Comparison of ENCODE assay signal across 9 mouse cellular contexts in the genomic region with DNA sequence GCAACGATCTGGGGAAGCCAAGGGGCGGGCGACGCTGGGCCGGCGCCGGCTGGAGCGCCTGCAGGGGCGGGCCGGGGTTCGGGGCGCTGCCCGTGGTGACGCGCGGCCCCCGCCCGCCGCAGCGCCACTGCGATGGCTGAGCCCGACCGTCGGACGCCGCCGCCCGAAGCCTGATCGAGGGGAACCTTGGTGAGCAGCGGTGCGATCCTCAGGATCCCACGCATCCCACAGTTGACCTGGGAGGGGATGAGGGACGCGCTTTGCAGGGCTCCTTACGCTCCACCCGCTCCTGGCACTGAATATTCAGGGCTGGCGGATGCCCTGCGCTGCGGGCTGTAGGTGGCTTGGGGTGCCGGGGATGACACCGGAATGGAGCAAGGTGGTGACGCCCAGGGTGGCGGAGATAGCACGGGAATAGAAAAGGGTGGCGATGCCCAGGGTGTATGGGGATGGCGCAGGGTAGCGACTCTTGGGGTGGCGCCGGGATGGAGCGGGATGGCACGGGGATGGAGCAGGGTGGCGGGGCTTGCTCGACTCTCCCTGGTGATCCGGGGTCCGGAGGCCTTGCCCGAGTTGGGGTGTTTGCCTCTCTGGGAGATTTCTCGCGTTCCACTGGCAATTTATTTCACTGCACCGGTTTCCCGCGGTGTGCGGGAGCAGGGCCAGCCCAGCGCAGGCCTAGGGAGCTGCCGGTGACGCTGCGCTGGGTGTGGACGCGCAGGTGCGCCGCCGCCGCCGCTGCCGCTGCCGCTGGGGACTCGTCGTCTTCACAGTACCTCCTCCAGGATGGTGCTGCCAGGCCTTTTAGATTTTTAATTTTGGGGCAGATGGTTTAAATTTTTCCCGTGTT. TPM values are rescaled to one million over a fixed set of nuclear protein-coding genes. Genes with fewer than 3 reads are reported as not detected.
DNase-seq lines count a peak whose midpoint lies in the region; ATAC-seq lines count a peak whose summit lies in the region.
"Had no signal": no experiment of that assay in that cellular context is flagged by ENCODE, and none has a peak within 500 bp of the region (broad histone marks: within the 10 kb centered on the region; RNA-seq: fewer than 3 reads in every experiment).

A gene (plus strand): TSS at position 119 of the 850 bp plus-strand sequence.

- DNase-seq in liver, embryonic 11.5 days (ENCODE audit: low spot score) = peak; percentile 36
- no peak for DNase-seq in liver
- peak; percentile 77 to 80 for DNase-seq in cerebellum, postnatal 10 days
- peak; percentile 45 to 54 for DNase-seq in frontal cortex, postnatal 25 days (ENCODE audit: low spot score in 2 of 2)
- DNase-seq in layer of hippocampus, postnatal 25 days (ENCODE audit: extremely low spot score in 1 of 2, low spot score in 1 of 2) = peak; percentile 55 to 68
- DNase-seq in thymus, adult 18-20 months = no peak

- ATAC-seq in liver, embryonic 11.5 days (replicated peaks; ENCODE audit: low FRiP score) = no peak
- peak; percentile 79 for ATAC-seq in midbrain, embryonic 15.5 days (replicated peaks)
- ATAC-seq in erythroid progenitor cell, adult 5-6 weeks (replicated peaks; ENCODE audit: low FRiP score, poor library complexity, severe bottlenecking) = no peak

- H3K9ac ChIP-seq in liver, embryonic 11.5 days (ENCODE audit: low read depth, low read length) = no peak within 1 kb of the TSS
- H3K9ac ChIP-seq in midbrain, embryonic 15.5 days = peak within 1 kb of the TSS; percentile 64

- no peaks in the 10 kb centered on the region for H3K36me3 ChIP-seq in liver, embryonic 11.5 days (ENCODE audit: control insufficient read depth, insufficient read depth, low read length)
- H3K36me3 ChIP-seq in midbrain, embryonic 15.5 days (replicated peaks) = no peaks in the 10 kb centered on the region

- peak within 1 kb of the TSS; percentile 39 for H3K4me3 ChIP-seq in liver, embryonic 11.5 days (ENCODE audit: low read depth, low read length)
- H3K4me3 ChIP-seq in midbrain, embryonic 15.5 days = peak within 1 kb of the TSS; percentile 57

- peaks cover 54% of the 10 kb centered on the region for H3K27me3 ChIP-seq in liver, embryonic 11.5 days (replicated peaks; ENCODE audit: control insufficient read depth, insufficient read depth, low read length)
- H3K27me3 ChIP-seq in midbrain, embryonic 15.5 days (replicated peaks) = peaks cover 32% of the 10 kb centered on the region

- H3K27ac ChIP-seq in liver, embryonic 11.5 days (ENCODE audit: low read depth, low read length) = no peak within 1 kb of the TSS
- H3K27ac ChIP-seq in midbrain, embryonic 15.5 days = peak within 1 kb of the TSS; percentile 54
- H3K27ac ChIP-seq: macrophage had no signal

- H3K9me3 ChIP-seq in liver, embryonic 11.5 days (ENCODE audit: control insufficient read depth, low read length) = no peaks in the 10 kb centered on the region
- H3K9me3 ChIP-seq in midbrain, embryonic 15.5 days = no peaks in the 10 kb centered on the region

- H3K4me2 ChIP-seq in liver, embryonic 11.5 days = peak within 1 kb of the TSS; percentile 58
- H3K4me2 ChIP-seq in midbrain, embryonic 15.5 days = peak within 1 kb of the TSS; percentile 73

- no peaks in the 10 kb centered on the region for H3K4me1 ChIP-seq in liver, embryonic 11.5 days (replicated peaks; ENCODE audit: control insufficient read depth, insufficient read depth, low read length)
- 0 out of 2 replicates have a peak, but pooled peaks cover 5% of the 10 kb centered on the region for H3K4me1 ChIP-seq in midbrain, embryonic 15.5 days

- 2% methylated on average over 78 of the region's 78 CpGs for WGBS in liver, embryonic 11.5 days
- under 1% methylated on average over 73 of the region's 78 CpGs for WGBS in midbrain, embryonic 15.5 days

RNA-seq across cellular contexts. Expression of the gene that starts here (rescaled TPM):
- polyA plus RNA-seq in liver, embryonic 11.5 days (2014; fragmentation: Nextera tagmentation; extraction: Ambion mirVana) = 0.10 TPM in 1 of 2 replicates, not detected in the other
- 10 to 100 TPM; 46.4 to 57.3 TPM for total RNA-seq in layer of hippocampus, postnatal 25 days (2021)
- polyA plus RNA-seq in midbrain, embryonic 15.5 days (2015; fragmentation: Nextera tagmentation; extraction: Ambion mirVana) = 8.7 and 11.1 TPM in 2 replicates
- total RNA-seq in erythroid progenitor cell, adult 5-6 weeks (2015; ENCODE audit: low replicate concordance) = not detected in 2 replicates
- total RNA-seq in erythroid progenitor cell, adult 5-6 weeks (2017; ENCODE audit: low replicate concordance) = not detected in 2 replicates
- polyA plus RNA-seq: macrophage had no signal

Comparison
In these comparisons a context has a peak if more than half of its experiments do, and no peak if none do; other contexts are left out.
1. RNA of the gene that starts here (total RNA-seq): 46.4 to 57.3 TPM in layer of hippocampus, postnatal 25 days; not detected in erythroid progenitor cell, adult 5-6 weeks; every median in the first group is over 10 times any median in the second.
2. Peak in DNase-seq, H3K4me3 ChIP-seq and H3K4me2 ChIP-seq in liver, embryonic 11.5 days; RNA of the gene not detected or under 1 TPM.
3. DNase-seq: peak in cerebellum, postnatal 10 days (2 of 2), frontal cortex, postnatal 25 days (2 of 2) and layer of hippocampus, postnatal 25 days (2 of 2); none in liver (single experiment) and thymus, adult 18-20 months (0 of 2).